Mouse (Mus musculus) monocyte, adult 2 months (primary cell): Measurements from ENCODE around the gene Islr.

Experiments used
- DNase-seq, 2 experiments: peaks; one replicate each; pipeline ENCODE4 v3.0.0; 2022; ENCODE audit warnings: low spot score in 2 of 2, low read depth in 1 of 2

Islr gene

GRCm38 (mm10) chr9:58224356-58224755, 20.2 kb upstream of the Islr start:
- DNase-seq, result no peak

GRCm38 (mm10) chr9:58220218-58220903, 16.3 kb upstream of the Islr start:
- DNase-seq, result no peak

GRCm38 (mm10) chr9:58218539-58218938, 14.4 kb upstream of the Islr start:
- DNase-seq, result no peak

- DNase-seq, result no peak
These were observed 12.3 kb upstream of the Islr start for GRCm38 (mm10) chr9:58216402-58216801.

- no peak for DNase-seq
These were observed 10.5 kb upstream of the Islr start for GRCm38 (mm10) chr9:58214519-58215180.

GRCm38 (mm10) chr9:58213865-58214264, 9.8 kb upstream of the Islr start:
- no peak for DNase-seq

GRCm38 (mm10) chr9:58213377-58213776, 9.3 kb upstream of the Islr start:
- DNase-seq, result no peak

- no peak for DNase-seq
These were observed 6.2 kb upstream of the Islr start for GRCm38 (mm10) chr9:58210304-58210627.

- no peak for DNase-seq
These were observed 5.6 kb upstream of the Islr start for GRCm38 (mm10) chr9:58209462-58210303.

- no peak for DNase-seq
These were observed 1.9 kb upstream of the Islr start for GRCm38 (mm10) chr9:58206013-58206412.

- DNase-seq, result peak; percentile 57 to 81
These were observed 418 bp upstream of the Islr start for GRCm38 (mm10) chr9:58204448-58205000.

GRCm38 (mm10) chr9:58202676-58203453, 1.2 kb downstream of the Islr start:
- no peak for DNase-seq

- DNase-seq, result no peak
These were observed 2.1 kb downstream of the Islr start for GRCm38 (mm10) chr9:58201861-58202549.

- DNase-seq, result no peak
These were observed 2.8 kb downstream of the Islr start for GRCm38 (mm10) chr9:58201091-58201842.

GRCm38 (mm10) chr9:58200270-58201090, 3.6 kb downstream of the Islr start:
- DNase-seq, result no peak

- DNase-seq, result no peak
These were observed 4.5 kb downstream of the Islr start for GRCm38 (mm10) chr9:58199381-58200269.

GRCm38 (mm10) chr9:58198801-58199371, 5.2 kb downstream of the Islr start:
- no peak for DNase-seq
